Mouse (Mus musculus) A20 (cell line): Measurements from ENCODE around the gene Nsun2.
"Not testable (repeated sequence)": the region's sequence is repeated elsewhere in the genome, so short reads cannot be mapped to it uniquely, and the experiment has no call there.

Experiments
- DNase-seq: peaks from one replicate; pipeline ENCODE4 v3.0.0-alpha.2; 2011; ENCODE audit warnings: low read depth, low spot score

The Nsun2 gene

DNA sequence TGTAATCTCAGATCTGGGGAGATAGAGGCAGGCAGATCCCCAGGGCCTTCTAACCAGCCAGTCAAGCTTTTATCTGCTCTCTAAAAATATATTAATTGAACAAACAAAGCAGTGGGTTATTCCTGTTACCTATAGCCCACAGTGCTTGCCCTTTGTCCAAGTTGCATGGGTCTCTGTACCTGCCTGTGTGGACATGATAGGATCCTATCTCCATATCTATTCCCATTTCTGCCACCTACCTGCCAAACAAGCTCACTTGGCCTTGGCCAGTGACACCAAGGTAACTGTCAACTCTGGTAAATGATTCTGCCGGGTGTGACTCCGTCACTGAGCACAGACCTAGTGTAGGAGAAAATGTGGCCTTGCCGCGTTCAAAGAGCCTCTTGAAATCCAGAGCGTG is 57.8 kb downstream of the Nsun2 start:
- no peak for DNase-seq

DNA sequence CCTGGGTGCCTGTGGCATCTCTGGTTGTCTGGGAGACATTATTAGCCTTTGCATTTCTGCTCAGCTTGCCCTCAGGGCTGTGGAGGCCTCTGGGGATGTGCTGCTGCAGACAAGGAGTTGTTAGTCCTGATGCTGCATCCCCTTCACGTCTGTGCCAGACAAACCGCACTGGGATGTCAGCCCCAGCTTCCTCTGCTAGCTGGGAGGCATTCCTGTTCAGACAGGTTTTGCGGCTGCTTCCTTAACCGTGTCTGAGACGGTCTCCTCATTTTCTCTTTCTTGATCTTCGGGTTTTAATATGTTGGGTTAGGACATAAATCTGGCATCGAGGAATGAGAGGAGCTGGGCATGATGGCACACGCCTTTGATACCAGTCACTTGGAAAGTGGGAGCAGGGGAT is 58.7 kb downstream of the Nsun2 start:
- no peak for DNase-seq

DNA sequence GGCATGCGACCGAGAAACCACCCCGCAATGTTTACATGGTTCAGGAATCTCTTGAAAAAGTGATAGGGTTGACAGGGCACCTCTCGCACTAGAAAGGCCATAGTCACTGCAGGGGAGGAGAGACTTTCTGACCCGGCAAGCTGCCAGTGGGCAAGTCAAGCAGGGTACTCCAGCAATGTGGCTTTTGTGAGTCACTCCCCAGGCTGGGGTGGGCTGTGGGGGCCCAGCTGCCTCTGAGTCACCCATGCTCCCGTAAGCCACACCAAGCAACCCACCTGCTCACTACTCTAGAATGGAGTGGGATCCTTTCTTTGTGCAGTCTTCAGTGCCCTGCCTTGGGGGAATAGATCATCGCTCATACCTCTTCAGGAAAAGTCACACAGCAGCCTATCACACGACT is 59.9 kb downstream of the Nsun2 start:
- DNase-seq = no peak

DNA sequence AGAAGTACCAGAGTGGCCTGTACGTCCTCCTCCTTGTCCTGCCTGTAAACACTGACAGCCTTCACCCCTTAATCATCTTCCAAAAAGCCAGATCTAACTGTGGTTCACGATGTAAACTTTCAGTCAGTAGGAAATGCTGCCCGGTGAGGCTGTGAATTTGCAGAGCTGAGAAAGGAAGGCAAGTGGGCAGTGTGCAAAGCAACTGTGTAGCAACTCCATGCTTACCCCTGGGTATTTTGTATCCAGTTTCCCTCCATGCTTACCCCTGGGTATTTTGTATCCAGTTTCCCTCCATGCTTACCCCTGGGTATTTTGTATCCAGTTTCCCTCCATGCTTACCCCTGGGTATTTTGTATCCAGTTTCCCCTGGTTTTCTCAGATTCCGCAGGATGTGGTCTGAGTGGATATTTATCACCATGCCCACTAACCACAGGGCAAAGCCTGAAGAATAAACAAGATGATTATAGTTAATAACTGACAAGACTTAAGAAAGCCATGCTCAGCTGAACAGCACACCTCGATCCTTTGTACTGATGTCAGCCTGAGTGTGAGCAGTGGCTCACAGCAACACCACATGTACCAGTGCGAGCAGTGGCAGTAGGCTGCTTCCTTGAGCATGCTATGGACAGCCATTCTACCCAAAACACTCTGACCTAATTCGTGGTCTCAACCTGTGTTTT is 61.2 kb downstream of the Nsun2 start:
- DNase-seq = no peak

DNA sequence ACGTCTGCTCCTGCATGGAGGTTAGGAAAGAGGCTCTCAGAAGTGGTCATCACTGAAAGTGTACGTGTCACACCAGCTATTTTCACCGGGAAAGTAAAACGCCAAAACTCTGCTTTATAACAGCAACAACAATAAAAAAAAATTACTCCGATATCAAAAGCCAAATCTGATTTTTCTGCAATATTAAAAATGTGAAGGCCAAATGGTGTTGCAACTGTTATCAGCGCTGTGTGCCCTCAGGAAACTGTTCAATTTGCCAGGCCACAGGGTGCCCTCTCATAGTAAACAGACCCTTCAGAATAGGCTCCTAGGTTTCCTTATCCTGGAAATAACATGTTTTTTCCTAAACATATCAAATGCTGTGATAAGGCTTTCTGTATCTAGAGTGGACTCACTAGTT is 62.4 kb downstream of the Nsun2 start:
- no peak for DNase-seq

DNA sequence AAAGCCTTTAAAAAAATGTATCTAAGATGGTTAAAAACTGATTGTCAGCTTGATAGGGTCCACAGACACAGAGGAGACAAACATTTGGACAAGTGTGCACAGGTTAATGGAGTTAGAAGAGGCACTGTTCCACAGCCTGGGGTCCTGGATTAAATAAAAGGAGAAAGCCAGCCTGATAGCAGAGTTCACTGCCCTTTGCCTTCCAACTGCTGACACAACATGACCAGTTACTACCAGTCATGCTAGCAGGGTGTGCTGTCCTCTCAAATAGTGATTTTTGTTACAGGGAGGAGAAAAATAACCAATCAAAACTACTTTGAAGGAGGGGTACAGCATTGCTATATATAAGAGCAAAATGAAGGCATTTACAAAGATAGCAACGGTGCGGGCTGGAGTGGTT is 63.0 kb downstream of the Nsun2 start:
- no peak for DNase-seq

DNA sequence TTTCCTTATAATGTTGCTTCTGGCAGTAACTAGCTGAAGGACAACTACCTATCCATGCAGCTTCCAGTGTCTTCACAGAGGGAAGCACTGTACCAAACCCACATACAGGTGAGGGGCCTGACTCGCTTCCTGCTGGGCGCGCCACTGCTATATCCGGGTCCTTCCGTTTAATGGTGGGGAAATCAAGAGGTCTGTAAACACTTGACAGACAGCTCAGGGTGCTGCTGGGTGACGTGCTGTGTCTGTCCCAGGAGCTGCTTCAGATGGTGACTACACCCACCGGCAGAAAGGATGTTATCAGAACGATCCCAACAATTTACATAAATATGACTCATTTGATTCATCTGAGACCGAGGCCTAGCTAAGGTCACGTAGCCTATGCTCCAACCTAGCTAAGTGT is 65.3 kb downstream of the Nsun2 start:
- no peak for DNase-seq

DNA sequence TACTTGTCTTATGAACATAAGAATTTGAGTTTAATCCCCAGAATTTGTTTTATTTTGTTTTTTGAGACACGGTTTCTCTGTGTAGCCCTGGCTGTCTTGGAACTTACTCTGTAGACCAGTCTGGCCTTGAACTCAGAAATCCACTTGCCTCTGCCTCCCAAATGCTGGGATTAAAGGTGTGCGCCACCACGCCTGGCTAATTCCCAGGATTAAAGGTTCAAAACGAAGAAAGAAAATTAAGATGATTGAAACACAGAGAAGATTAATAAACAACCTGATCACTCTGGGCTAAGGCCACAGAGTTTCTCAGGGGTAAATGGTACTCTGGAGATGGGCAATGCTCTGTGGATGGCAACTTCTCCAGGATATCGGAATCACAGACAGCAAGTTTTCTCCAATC is 67.3 kb downstream of the Nsun2 start:
- DNase-seq = not testable (repeated sequence)

DNA sequence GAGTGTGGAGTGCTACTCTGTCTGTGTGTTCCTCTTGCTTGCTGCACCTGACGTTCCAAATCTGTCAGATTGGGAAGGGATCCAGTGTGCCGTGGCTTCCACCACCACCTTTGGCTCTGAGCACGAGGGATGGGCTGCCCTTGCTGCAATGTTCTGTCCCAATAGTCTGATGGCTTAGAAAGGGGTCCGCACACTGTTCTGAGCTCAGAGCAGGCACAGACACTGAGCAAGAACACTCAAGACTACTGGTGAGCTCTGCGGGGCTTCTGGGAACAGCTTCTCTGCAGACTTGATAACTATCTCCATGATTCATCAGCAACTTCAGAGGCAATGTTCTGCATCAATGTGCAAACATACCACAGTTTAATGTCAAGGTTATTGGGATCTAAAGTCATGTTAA is 67.8 kb downstream of the Nsun2 start:
- DNase-seq = no peak

DNA sequence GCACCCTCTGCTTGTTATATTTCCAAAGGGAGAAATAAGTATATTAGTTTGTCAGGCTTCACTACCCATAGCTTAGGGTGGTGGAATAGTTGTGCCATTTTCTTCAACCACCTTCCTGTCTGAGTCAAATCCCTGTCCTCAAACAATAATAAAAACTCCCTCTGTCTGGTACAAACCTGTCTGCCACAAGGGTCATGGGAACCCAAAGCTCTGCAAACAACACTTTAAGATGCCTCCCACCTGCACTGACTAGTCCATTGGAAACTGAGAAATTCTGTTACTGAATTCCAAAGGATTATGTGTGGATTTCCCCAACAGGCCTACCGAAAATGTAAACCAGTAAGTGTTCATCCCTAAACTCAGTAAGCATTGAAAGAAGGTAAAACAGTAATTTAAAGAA is 71.1 kb downstream of the Nsun2 start:
- no peak for DNase-seq

DNA sequence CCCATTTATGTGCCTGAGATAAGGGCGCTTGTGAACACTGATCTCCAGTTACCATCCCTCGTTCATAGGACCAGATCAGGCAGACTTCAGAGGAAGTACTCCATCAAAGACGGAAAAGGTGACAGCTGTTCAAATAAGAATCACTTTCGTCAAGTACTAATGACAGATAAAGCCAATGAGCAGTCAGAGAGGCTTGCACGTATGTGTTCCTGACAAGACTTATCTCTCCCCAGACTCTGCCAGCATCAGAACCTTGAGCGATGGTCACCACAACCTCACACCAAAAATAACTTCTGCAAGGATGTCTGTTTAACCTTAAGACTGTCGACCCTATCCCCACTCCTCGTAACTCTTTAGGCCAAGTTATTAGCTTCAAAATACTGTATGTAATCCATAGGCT is 75.2 kb downstream of the Nsun2 start:
- no peak for DNase-seq

DNA sequence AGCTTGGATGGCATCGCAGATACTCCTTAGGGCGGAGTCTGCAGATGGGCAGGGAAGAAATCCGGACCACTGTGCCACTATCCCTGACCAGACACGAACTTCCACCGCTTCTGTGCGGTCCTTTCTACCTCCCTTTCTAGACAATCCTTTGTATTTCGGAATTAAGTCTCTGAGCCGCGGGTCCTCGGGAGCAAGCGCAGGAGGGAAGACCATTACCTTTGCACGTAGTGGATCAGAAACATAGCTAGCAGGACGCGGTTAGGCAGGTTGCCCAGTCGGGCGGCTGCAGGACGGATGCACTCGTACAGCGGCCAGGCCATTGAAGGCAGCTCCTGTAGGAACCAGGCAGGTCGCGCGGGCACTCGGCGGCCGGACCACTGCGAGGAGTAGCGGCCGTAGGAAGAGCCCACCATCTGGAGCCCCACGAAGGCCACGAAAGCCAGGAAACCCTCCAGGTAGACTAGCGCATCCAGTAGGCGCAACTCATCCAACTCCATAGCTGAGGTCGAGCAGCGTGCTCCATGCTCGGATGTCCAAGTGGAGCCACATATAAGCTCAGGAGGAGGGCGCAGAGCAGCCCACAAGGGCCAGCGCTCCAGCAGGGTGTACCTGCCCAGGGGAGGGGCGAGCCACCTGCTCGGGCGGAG is 77.3 kb downstream of the Nsun2 start:
- no peak for DNase-seq

DNA sequence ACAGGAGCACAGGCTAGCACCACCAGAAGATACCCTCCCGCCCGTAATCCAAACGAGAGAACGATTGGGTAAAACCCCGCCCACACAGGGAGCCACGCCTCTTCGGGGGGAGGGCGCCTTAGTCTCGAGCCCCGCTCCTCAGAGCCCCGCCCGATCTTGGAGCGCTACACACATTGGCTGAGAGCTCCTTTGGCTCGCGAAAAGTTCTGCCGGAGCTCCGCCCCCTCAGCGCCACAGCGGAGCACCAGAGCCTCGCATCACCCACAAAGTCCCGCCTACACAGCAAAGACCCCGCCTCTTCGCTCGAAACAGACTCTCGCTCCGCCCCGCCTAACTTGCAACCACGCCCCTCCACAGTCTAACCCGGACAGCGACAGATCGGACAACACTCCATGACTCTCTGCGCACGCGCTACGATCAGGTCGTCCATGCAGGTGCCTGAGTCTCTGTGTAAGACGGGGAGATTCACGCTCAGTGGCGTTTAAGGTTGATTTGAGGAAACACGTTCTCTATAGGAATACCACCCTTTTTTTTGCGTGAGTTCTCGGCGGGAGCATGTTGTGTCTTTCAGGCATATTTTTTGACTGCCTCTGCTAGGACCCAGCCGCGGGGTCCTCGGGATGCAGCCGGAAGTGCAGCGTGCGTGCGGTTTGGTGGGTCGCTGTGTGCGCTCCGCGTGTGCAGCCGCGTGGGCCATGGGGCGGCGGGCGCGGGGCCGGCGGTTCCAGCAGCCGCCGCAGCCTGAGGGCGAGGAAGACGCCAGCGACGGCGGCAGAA is 78.0 kb downstream of the Nsun2 start, which contains the start of gene Srd5a1:
Gene Srd5a1 (minus strand): TSS at position 45 of the 777 bp plus-strand sequence.
- DNase-seq = peak; percentile 99

DNA sequence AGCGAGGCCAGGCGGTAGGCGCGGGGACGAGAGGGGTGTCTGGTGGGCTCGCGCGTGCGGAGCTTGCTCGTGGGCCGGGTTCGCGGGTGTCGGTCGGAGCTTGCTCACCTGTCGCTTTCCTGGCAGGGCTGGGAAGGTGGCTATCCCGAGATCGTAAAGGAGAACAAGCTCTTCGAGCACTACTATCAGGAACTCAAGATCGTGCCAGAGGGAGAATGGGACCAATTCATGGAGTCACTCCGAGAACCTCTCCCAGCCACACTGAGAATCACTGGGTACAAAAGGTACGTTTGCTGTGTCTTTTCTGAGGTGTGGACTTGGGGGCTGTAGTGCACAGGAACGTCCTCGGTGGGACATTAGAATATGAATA is 78.6 kb downstream of the Nsun2 start:
- no peak for DNase-seq

DNA sequence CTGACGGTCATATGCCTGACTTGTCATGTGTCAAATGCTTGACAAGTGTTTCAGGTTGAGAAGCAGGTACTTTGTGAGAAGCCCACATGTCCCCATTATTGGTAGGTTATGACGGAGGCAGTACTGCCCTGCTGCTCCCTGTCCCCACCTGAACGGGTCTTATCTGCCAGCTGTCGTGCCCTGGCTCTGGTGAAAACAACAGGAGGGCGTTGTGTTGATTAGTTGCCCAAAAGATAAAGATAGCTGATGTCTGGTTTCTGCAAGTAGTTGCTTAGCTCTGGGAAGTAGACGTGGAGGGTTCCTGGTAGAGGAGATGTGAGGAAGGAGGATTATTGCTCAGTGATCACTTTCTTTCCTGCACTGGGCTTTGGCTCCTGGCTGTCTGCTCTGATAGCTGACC is 83.2 kb downstream of the Nsun2 start:
- DNase-seq = no peak

DNA sequence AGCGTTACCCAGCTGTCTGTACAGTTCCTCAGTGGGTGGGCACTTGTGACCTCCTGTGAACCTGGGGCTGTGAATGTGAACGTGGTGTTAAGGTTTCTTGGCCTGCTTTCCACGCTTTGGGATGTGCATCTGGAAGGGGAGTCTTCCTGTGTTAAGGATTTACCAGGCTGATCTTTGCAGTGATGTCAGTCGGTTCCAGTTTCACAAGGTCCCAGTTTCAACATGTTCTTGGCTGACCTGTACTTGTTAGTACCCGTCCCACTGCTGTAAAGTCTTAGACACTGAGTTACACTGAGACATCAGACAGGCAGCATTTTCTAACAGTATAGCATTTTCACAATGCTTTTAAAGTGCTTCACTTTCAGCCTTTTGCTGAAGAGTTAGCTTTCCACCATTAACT is 90.3 kb downstream of the Nsun2 start:
- no peak for DNase-seq

DNA sequence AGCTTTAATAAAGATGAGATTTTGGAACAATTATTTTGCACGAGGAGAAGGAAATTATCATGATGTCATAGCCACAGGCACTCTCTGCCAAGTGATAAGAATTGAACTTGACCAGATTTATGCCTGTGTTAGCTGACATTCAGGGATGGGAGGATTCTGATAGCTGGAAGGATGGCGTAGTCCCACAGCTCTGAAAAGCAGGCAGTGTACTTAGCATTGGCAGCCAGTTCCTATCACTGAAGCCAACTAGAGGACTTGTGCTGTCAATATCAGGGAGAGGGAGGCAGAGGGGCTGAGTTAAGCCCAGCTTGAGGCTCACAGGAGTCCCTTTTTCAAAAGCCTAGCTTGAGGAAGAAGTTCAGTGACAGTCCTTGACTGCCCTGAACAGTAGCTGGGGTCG is 91.0 kb downstream of the Nsun2 start:
- DNase-seq = no peak

DNA sequence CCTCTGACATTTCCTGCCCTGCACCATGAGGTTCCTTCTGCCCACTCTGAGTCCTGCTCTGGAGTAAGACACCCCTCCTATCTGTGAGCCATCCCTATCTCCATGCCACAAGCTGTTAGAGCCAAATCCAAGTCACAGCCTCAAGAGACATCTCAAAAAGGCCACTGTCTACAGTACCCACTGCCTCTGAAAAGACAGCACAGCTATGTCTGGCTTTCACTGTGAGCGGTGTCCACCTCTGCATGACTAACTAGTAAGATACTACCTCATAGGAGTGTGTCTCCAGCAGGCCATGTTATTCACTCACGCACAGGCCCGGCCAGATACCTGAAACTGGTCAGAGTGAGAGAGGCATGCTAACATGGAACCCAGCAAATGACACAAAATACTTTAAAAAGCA is 94.4 kb downstream of the Nsun2 start:
- no peak for DNase-seq

DNA sequence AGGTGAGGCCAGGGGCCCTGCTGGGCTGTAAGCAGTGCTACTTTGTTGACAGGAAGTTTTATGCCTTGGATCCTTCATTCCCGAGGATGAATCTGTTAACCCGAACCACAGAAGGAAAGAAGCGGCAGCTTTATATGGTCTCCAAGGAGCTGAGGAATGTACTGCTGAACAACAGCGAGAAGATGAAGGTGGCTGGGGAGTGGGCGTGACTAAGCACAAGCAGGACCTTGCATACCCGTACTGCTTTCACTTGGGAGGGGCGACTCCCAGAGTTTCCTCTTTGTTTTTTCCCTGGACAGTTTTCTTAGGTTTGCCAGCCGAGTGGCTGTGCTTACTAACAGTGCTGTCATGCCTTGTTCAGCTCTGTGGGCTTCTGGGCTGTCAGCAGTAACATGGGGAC is 97.0 kb downstream of the Nsun2 start:
- no peak for DNase-seq

DNA sequence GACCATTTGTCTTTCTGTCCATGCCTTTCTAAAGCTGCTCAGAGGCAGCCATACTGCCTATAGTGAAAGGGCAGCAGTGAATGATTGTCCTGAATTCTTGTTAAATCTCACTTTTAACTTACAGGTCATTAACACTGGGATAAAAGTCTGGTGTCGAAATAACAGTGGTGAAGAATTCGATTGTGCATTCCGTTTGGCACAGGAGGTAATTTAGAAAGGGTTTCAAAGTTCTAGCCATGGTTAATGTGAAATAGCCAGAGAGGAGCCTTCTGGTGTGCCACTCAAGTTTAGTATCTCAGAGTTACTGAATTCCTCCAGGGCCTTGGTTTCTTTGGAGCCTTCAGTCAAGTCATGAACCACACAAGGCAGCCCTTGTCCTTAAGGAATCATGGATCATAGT is 97.6 kb downstream of the Nsun2 start:
- DNase-seq = no peak

DNA sequence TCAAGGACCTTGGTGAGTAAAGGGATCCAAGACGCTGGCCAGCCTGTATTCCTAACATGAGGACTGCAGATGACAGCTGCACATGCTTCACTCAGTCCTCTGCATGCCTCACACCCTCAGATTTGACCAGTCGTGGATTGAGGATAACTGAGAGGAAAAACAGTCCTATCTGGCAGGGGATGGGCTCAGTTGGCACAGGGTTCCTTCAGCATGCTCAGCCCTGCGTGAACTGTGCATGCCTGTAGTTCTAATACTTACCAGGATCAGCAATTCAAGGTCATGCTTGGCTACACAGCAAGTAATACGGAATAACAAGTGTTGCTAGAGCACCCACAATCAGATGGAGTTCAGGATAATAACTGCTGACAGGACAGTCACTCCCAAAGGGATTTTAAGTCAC is 98.1 kb downstream of the Nsun2 start:
- no peak for DNase-seq

DNA sequence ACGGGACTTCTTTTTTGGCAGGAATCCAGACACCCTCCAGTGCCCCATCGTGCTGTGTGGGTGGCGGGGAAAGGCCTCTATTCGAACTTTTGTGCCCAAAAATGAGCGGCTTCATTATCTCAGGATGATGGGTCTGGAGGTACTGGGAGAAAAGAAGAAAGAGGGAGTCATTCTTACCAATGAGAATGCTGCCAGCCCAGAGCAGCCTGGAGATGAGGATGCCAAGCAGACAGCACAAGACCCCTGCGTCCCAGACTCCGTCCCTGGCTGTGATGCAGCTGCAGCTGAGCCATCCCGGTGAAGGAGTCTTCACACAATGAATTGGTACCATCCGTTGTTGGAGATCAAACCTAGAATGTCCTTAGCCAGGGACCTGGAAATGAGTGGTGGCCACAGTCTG is 100.0 kb downstream of the Nsun2 start:
- DNase-seq = no peak

DNA sequence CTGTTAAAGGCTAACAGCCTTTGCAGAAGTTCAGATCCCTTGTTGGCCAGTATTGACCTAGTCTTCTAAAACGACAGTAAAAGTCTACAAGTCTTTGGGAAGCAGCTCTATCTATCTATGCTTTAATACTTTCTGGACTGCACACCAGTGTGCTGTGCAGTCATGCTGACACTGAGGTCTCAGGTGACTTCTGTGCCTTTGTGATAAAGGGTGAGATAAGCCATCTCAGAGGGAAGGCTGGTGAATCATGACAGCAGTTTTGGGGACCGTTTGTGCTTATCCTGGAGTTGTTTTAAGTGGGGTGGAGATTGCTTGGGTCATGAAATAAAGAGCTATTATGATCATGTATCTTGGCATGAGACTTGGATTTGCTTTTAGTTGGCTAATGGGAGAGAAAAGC is 100.4 kb downstream of the Nsun2 start:
- DNase-seq = no peak
